Mouse (Mus musculus) intestine, embryonic 15.5 days (tissue): ENCODE measurements at regions not wholly inside any gene's neighbourhood (a gene's known extent, or its start where the extent isn't known, plus 50 kb on each side); places are given as distances from the start of the nearest gene placed in this dataset.
A peak's percentile ranks its signal among the peaks of the same experiment; 100 is the strongest.

Source experiments
- ATAC-seq: fragments of 200-750 bp; cut with Nextera tagmentation; 2 replicates; pipeline ENCODE4 v1.8.0; 2017; ENCODE audit warnings: moderate TSS enrichment, moderate library complexity
- H3K27ac ChIP-seq: fragments of 300-500 bp; sonication (generic); 2 replicates; pipeline ENCODE4 v1.5.1; 2015; ENCODE audit warnings: mild to moderate bottlenecking, inconsistent platforms
- H3K27me3 ChIP-seq: fragments of 300-500 bp; sonication (generic); replicated peaks from 2 replicates; pipeline ENCODE4 v1.6.1; 2015; ENCODE audit warnings: inconsistent platforms
- H3K36me3 ChIP-seq: fragments of 300-500 bp; sonication (generic); 2 replicates; pipeline ENCODE4 v1.6.1; 2015; ENCODE audit warnings: inconsistent platforms
- H3K4me1 ChIP-seq: fragments of 300-500 bp; sonication (generic); replicated peaks from 2 replicates; pipeline ENCODE4 v1.6.1; 2015; ENCODE audit warnings: inconsistent platforms
- H3K4me2 ChIP-seq: fragments of 300-500 bp; sonication (generic); replicated peaks from 2 replicates; pipeline ENCODE4 v1.6.1; 2015; ENCODE audit warnings: mild to moderate bottlenecking, inconsistent platforms
- H3K4me3 ChIP-seq: fragments of 300-500 bp; sonication (generic); replicated peaks from 2 replicates; pipeline ENCODE4 v1.5.1; 2015; ENCODE audit warnings: inconsistent platforms
- H3K9ac ChIP-seq: fragments of 300-500 bp; sonication (generic); 2 replicates; pipeline ENCODE4 v1.6.1; 2015; ENCODE audit warnings: inconsistent platforms
- H3K9me3 ChIP-seq: fragments of 300-500 bp; sonication (generic); 2 replicates; pipeline ENCODE4 v1.6.1; 2016; ENCODE audit warnings: inconsistent platforms
- WGBS: fragments of 180-500 bp; shearing (Covaris S2); methylation state at CpG from one replicate; pipeline ENCODE4 v1.1.7; 2015; 5-methylcytosine and 5-hydroxymethylcytosine counted together

DNA sequence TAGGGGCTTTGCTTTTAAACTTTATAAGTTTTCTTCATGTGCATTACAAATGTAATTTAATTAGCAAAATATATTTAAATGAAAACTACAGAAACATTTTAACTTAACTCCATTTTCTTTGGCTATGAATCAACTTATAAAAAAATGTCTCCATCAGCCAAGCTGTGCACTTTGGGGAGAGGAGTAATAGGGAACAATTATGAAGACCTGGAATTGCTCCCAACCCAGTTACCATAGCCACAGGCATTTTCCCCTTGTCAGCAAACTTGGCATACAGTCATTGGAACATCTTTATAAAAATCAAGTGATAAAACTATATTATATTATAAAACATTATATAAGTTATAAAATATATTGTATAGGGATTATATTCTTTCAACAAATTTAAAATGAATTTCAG is 65.0 kb downstream of the Atxn7l3b start:
- ATAC-seq = no peak
- H3K4me1 ChIP-seq = no peaks in the 10 kb centered on the region
- H3K4me2 ChIP-seq = no peak overlapping the region
- H3K9ac ChIP-seq = no peak overlapping the region
- no peaks in the 10 kb centered on the region for H3K9me3 ChIP-seq
- H3K27me3 ChIP-seq = no peaks in the 10 kb centered on the region
- H3K36me3 ChIP-seq = no peaks in the 10 kb centered on the region
- H3K27ac ChIP-seq = no peak overlapping the region
- H3K4me3 ChIP-seq = no peak overlapping the region

- H3K9me3 ChIP-seq = no peaks in the 10 kb centered on the region
- H3K4me3 ChIP-seq = no peak overlapping the region
- H3K36me3 ChIP-seq = no peaks in the 10 kb centered on the region
- no peak for ATAC-seq
- H3K4me2 ChIP-seq = no peak overlapping the region
- H3K4me1 ChIP-seq = no peaks in the 10 kb centered on the region
- H3K27ac ChIP-seq = no peak overlapping the region
- H3K9ac ChIP-seq = no peak overlapping the region
- WGBS = 62% methylated on average over 2 of the region's 2 CpGs
- no peaks in the 10 kb centered on the region for H3K27me3 ChIP-seq
Measured at GRCm38 (mm10) chr10:112863375-112863774, 65.4 kb downstream of the Atxn7l3b start.

- no peaks in the 10 kb centered on the region for H3K27me3 ChIP-seq
- no peaks in the 10 kb centered on the region for H3K9me3 ChIP-seq
- no peak overlapping the region for H3K4me3 ChIP-seq
- ATAC-seq = no peak
- H3K4me2 ChIP-seq = no peak overlapping the region
- H3K27ac ChIP-seq = no peak overlapping the region
- H3K4me1 ChIP-seq = no peaks in the 10 kb centered on the region
- H3K9ac ChIP-seq = no peak overlapping the region
- no peaks in the 10 kb centered on the region for H3K36me3 ChIP-seq
- WGBS = 57% methylated on average over 1 of the region's 1 CpGs
Measured at GRCm38 (mm10) chr10:112851997-112852396, 76.8 kb downstream of the Atxn7l3b start.

DNA sequence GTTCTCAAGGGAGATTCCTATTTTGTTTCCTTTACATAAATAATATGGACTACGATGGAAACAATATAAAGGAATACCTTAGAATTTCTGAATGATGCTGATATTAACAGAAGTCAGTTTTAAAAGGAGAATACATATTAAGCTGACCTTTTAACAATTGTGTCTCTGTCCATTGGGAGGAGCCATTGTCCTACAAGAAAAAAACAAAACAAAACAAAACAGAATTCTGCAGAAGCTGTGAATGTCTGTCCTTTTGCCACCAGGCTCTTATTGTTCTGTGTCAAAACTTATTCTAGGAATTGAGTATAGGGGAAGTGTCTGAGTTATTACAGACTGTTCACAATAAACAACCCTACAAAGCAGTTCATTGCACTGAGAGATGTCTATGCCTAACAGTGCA is 82.6 kb downstream of the Atxn7l3b start:
- H3K4me3 ChIP-seq = no peak overlapping the region
- H3K27ac ChIP-seq = no peak overlapping the region
- no peak overlapping the region for H3K9ac ChIP-seq
- no peaks in the 10 kb centered on the region for H3K36me3 ChIP-seq
- no peaks in the 10 kb centered on the region for H3K9me3 ChIP-seq
- no peaks in the 10 kb centered on the region for H3K4me1 ChIP-seq
- no peak overlapping the region for H3K4me2 ChIP-seq
- 72% methylated on average over 1 of the region's 1 CpGs for WGBS
- no peak for ATAC-seq
- H3K27me3 ChIP-seq = no peaks in the 10 kb centered on the region

DNA sequence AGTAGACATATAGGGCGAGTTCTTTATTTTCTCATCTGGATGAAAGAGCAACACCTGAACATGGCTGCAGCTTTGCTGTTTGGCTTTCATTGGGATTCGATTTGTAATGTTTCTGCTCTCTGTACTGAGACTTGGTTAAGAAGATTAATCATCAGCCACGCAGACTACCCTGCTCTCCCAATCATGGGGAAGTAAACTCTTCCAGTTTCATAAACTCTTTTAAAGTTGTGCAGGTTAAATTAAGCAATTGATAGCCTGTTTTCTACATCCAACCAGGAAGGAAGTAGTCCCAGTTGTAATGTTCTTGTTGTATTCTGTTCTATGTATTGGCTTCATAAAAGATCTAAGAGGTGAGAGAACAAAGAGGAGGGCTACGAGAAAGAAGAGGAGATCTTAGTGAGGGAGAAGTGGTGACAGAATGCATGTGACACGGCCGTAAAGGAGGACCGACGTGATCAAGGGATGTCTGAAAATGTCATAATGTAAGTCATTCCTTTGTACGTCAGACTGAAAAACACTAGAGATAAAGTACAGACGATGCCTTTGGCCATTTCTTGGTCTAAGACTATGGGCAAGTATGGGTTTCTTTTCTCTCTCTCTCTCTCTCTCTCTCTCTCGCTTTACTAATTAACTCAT is 91.3 kb downstream of the Atxn7l3b start:
- Histone ChIP-seq H3K9ac (no peak overlapping the region), H3K27me3 (no peaks in the 10 kb centered on the region), H3K36me3 (no peaks in the 10 kb centered on the region), H3K4me2 (no peak overlapping the region), H3K27ac (no peak overlapping the region), H3K4me3 (no peak overlapping the region), H3K4me1 (no peaks in the 10 kb centered on the region), H3K9me3 (no peaks in the 10 kb centered on the region)
- WGBS = 85% methylated on average over 11 of the region's 11 CpGs
- ATAC-seq = no peak

- H3K9me3 ChIP-seq = no peaks in the 10 kb centered on the region
- no peak overlapping the region for H3K9ac ChIP-seq
- no peaks in the 10 kb centered on the region for H3K27me3 ChIP-seq
- no peak overlapping the region for H3K4me2 ChIP-seq
- 68% methylated on average over 9 of the region's 9 CpGs for WGBS
- no peak overlapping the region for H3K27ac ChIP-seq
- no peaks in the 10 kb centered on the region for H3K36me3 ChIP-seq
- no peaks in the 10 kb centered on the region for H3K4me1 ChIP-seq
- H3K4me3 ChIP-seq = no peak overlapping the region
- no peak for ATAC-seq
Measured at GRCm38 (mm10) chr10:112835970-112836369, 92.8 kb downstream of the Atxn7l3b start.

DNA sequence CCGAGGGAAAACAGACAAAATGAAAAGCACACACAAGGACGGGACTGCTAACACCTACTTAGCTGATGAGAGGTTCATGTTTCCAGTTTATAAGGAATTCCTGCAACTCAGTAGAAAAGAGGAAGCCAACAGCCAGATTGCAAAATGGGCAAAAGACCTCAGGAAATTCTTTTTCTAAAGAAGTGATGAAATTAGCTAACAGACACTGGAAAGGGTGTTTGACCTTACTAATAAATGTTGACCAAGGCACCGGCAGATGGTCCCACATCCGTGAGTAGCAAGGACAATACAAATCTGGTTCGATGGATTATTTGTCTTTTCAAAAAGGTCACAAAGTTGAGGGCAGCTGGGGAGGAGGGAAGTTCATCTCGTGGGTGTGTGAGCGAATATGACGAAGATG is 93.3 kb downstream of the Atxn7l3b start:
- Histone ChIP-seq H3K9ac (no peak overlapping the region), H3K27me3 (no peaks in the 10 kb centered on the region), H3K27ac (no peak overlapping the region), H3K4me1 (no peaks in the 10 kb centered on the region), H3K36me3 (no peaks in the 10 kb centered on the region), H3K4me3 (no peak overlapping the region), H3K4me2 (no peak overlapping the region), H3K9me3 (no peaks in the 10 kb centered on the region)
- WGBS = 58% methylated on average over 8 of the region's 8 CpGs
- ATAC-seq = no peak

GRCm38 (mm10) chr10:112810181-112810580 is 118.6 kb downstream of the Atxn7l3b start:
- Histone ChIP-seq H3K36me3 (no peaks in the 10 kb centered on the region), H3K27ac (no peak overlapping the region), H3K9ac (no peak overlapping the region), H3K4me3 (no peak overlapping the region), H3K4me1 (no peaks in the 10 kb centered on the region), H3K9me3 (no peaks in the 10 kb centered on the region), H3K4me2 (no peak overlapping the region), H3K27me3 (no peaks in the 10 kb centered on the region)
- 48% methylated on average over 1 of the region's 1 CpGs for WGBS
- ATAC-seq = no peak

GRCm38 (mm10) chr10:112803557-112803956 is 125.2 kb downstream of the Atxn7l3b start:
- Histone ChIP-seq H3K27me3 (no peaks in the 10 kb centered on the region), H3K4me2 (no peak overlapping the region), H3K4me1 (no peaks in the 10 kb centered on the region), H3K9ac (no peak overlapping the region), H3K9me3 (no peaks in the 10 kb centered on the region), H3K27ac (no peak overlapping the region), H3K4me3 (no peak overlapping the region), H3K36me3 (no peaks in the 10 kb centered on the region)
- 45% methylated on average over 6 of the region's 6 CpGs for WGBS
- no peak for ATAC-seq

- no peaks in the 10 kb centered on the region for H3K27me3 ChIP-seq
- ATAC-seq = peak; percentile 71
- H3K9ac ChIP-seq = no peak overlapping the region
- H3K4me1 ChIP-seq = no peaks in the 10 kb centered on the region
- no peak overlapping the region for H3K4me2 ChIP-seq
- H3K4me3 ChIP-seq = no peak overlapping the region
- no peak overlapping the region for H3K27ac ChIP-seq
- WGBS = 8% methylated on average over 5 of the region's 5 CpGs
- no peaks in the 10 kb centered on the region for H3K9me3 ChIP-seq
- H3K36me3 ChIP-seq = no peaks in the 10 kb centered on the region
Measured at GRCm38 (mm10) chr10:112801560-112801959, 127.2 kb downstream of the Atxn7l3b start.

DNA sequence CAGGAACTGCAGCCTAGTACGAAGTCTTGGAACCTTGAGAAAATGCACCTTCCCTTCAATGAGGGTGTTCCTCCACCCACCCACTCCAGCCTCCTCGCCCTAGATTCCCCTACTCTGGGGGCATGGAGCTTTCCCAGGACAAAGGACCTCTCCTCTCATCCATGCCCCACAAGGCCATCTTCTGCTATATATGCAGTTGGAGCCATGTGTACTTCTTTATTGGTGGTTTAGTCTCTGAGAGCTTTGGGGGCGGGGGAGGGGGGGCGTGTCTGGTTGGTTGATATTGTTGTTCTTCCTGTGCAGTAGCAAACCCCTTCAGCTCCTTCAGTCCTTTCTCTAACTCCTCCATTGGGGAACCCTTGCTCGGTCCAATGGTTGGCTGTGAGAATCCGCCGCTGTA is 130.2 kb downstream of the Atxn7l3b start:
- Histone ChIP-seq H3K27me3 (no peaks in the 10 kb centered on the region), H3K36me3 (no peaks in the 10 kb centered on the region), H3K4me2 (no peak overlapping the region), H3K9ac (no peak overlapping the region), H3K9me3 (no peaks in the 10 kb centered on the region), H3K4me1 (no peaks in the 10 kb centered on the region), H3K4me3 (no peak overlapping the region), H3K27ac (no peak overlapping the region)
- WGBS = 63% methylated on average over 7 of the region's 7 CpGs
- ATAC-seq = no peak

DNA sequence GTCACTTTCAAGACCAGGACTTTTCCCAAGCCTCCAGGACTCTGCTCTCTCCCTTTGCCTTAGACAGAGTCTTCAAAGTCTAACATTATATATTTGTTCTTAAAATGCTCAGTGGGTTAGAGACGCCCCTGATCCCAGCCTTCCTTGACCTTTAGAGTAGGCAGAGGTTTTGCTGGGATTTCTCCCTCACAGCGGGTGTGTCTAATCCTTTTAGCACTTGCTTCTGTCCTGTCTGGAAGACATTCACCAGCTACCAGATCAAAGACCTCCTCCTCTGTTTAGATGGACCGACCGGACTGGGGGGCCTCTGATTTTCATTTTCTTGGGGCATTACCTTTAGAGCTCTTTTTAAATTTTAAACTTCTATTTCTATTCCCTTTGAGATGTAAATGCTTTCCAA is 130.7 kb downstream of the Atxn7l3b start:
- Histone ChIP-seq H3K4me3 (no peak overlapping the region), H3K27ac (no peak overlapping the region), H3K9me3 (no peaks in the 10 kb centered on the region), H3K27me3 (no peaks in the 10 kb centered on the region), H3K9ac (no peak overlapping the region), H3K4me2 (no peak overlapping the region), H3K36me3 (no peaks in the 10 kb centered on the region), H3K4me1 (no peaks in the 10 kb centered on the region)
- WGBS = 19% methylated on average over 4 of the region's 4 CpGs
- ATAC-seq = no peak

DNA sequence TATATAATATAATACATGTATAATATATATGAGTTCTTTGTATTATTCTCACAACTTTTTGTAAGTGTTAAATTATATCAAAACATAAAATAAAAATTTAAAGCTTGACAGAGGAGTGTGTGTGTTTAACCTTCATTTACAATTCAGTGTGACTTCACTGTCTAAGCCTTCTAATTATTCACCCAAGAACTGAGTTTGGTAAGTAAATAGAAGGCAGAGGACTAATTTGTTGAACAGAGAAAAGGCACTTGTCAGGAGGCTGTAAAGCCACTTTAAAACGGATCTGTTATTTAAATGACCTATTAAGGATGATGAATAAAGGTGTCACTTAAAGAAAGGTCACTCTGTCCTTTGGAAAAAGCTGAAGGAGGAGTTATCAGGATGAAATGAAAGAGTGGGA is 132.9 kb downstream of the Atxn7l3b start:
- no peaks in the 10 kb centered on the region for H3K36me3 ChIP-seq
- WGBS = 8% methylated on average over 1 of the region's 1 CpGs
- H3K4me1 ChIP-seq = no peaks in the 10 kb centered on the region
- no peaks in the 10 kb centered on the region for H3K27me3 ChIP-seq
- H3K4me3 ChIP-seq = no peak overlapping the region
- no peak for ATAC-seq
- H3K27ac ChIP-seq = no peak overlapping the region
- H3K9ac ChIP-seq = no peak overlapping the region
- no peaks in the 10 kb centered on the region for H3K9me3 ChIP-seq
- H3K4me2 ChIP-seq = no peak overlapping the region
